Mouse (Mus musculus) forebrain, embryonic 16.5 days (tissue): ENCODE results near the gene Zfp90. TPM values are rescaled to one million over a fixed set of nuclear protein-coding genes. Genes with fewer than 3 reads are reported as not detected.
A peak's percentile ranks its signal among the peaks of the same experiment; 100 is the strongest.

Experiments used
- ATAC-seq: fragments of 200-750 bp; cut with Nextera tagmentation; 2 replicates; pipeline ENCODE4 v1.8.0; 2017; ENCODE audit warnings: mild to moderate bottlenecking, moderate library complexity
- H3K27ac ChIP-seq: fragments of 300-500 bp; sonication (generic); 2 replicates; pipeline ENCODE4 v1.5.1; 2014; ENCODE audit warnings: low read length, control low read depth
- H3K27me3 ChIP-seq: fragments of 300-500 bp; sonication (generic); replicated peaks from 2 replicates; pipeline ENCODE4 v1.6.1; 2014; ENCODE audit warnings: low read length; ENCODE audit not compliant: control insufficient read depth, insufficient read depth
- H3K36me3 ChIP-seq: fragments of 300-500 bp; sonication (generic); 2 replicates; pipeline ENCODE4 v1.6.1; 2014; ENCODE audit not compliant: control insufficient read depth, insufficient read depth
- H3K4me1 ChIP-seq: fragments of 300-500 bp; sonication (generic); replicated peaks from 2 replicates; pipeline ENCODE4 v1.6.1; 2014; ENCODE audit warnings: low read length; ENCODE audit not compliant: control insufficient read depth, insufficient read depth
- H3K4me2 ChIP-seq: fragments of 300-500 bp; sonication (generic); 2 replicates; pipeline ENCODE4 v1.6.1; 2014; ENCODE audit warnings: mild to moderate bottlenecking, low read length, control low read depth
- H3K4me3 ChIP-seq: fragments of 300-500 bp; sonication (generic); replicated peaks from 2 replicates; pipeline ENCODE4 v1.5.1; 2014; ENCODE audit warnings: mild to moderate bottlenecking, low read length, control low read depth
- H3K9ac ChIP-seq: fragments of 300-500 bp; sonication (generic); replicated peaks from 2 replicates; pipeline ENCODE4 v1.6.1; 2014; ENCODE audit warnings: low read depth, low read length, control low read depth
- H3K9me3 ChIP-seq: fragments of 300-500 bp; sonication (generic); 2 replicates; pipeline ENCODE4 v1.6.1; 2016; ENCODE audit warnings: low read length; ENCODE audit not compliant: control insufficient read depth
- WGBS: fragments of 180-500 bp; shearing (Covaris S2); extraction: QIAGEN DNeasy Blood & Tissue Kit; methylation state at CpG from one replicate; pipeline ENCODE4 v1.1.7; 2014; 5-methylcytosine and 5-hydroxymethylcytosine counted together
- polyA plus RNA-seq: library from polyadenylated mRNA; unstranded; fragments of >200 nt; fragmentation: Nextera tagmentation; extraction: Ambion mirVana; gene quantifications from 2 replicates; pipeline ENCODE4 v1.2.1, GENCODE M21; 2015

The Zfp90 gene
- polyA plus RNA-seq: 59.2 and 61.3 TPM in 2 replicates

GRCm38 (mm10) chr8:106415182-106415971 is at the start of gene Zfp90:
Gene Zfp90 (plus strand): TSS chr8:106415327.
- Histone ChIP-seq H3K4me2 (peak within 1 kb of the TSS; percentile 77), H3K9ac (peak within 1 kb of the TSS; percentile 96), H3K27ac (peak within 1 kb of the TSS; percentile 93), H3K9me3 (peaks cover 21% of the 10 kb centered on the region), H3K27me3 (no peaks in the 10 kb centered on the region), H3K36me3 (peaks cover 30% of the 10 kb centered on the region), H3K4me1 (peaks cover 10% of the 10 kb centered on the region), H3K4me3 (peak within 1 kb of the TSS; percentile 92)
- WGBS: under 1% methylated on average over 46 of the region's 46 CpGs
- ATAC-seq: peak; percentile 99

GRCm38 (mm10) chr8:106368501-106368900 is 46.6 kb upstream of the Zfp90 start:
- Histone ChIP-seq H3K9me3 (no peaks in the 10 kb centered on the region), H3K36me3 (no peaks in the 10 kb centered on the region), H3K9ac (no peak overlapping the region), H3K27me3 (no peaks in the 10 kb centered on the region), H3K27ac (no peak overlapping the region), H3K4me1 (no peaks in the 10 kb centered on the region), H3K4me2 (no peak overlapping the region), H3K4me3 (no peak overlapping the region)
- no peak for ATAC-seq
- 70% methylated on average over 3 of the region's 3 CpGs for WGBS

GRCm38 (mm10) chr8:106369069-106369468 is 46.1 kb upstream of the Zfp90 start:
- 94% methylated on average over 7 of the region's 7 CpGs for WGBS
- H3K4me1 ChIP-seq: no peaks in the 10 kb centered on the region
- H3K36me3 ChIP-seq: no peaks in the 10 kb centered on the region
- ATAC-seq: no peak
- no peak overlapping the region for H3K9ac ChIP-seq
- no peak overlapping the region for H3K4me2 ChIP-seq
- no peak overlapping the region for H3K4me3 ChIP-seq
- H3K27me3 ChIP-seq: no peaks in the 10 kb centered on the region
- no peaks in the 10 kb centered on the region for H3K9me3 ChIP-seq
- no peak overlapping the region for H3K27ac ChIP-seq

GRCm38 (mm10) chr8:106375957-106376356 is 39.2 kb upstream of the Zfp90 start:
- no peak overlapping the region for H3K9ac ChIP-seq
- H3K4me2 ChIP-seq: no peak overlapping the region
- H3K4me1 ChIP-seq: no peaks in the 10 kb centered on the region
- no peaks in the 10 kb centered on the region for H3K27me3 ChIP-seq
- no peak for ATAC-seq
- H3K36me3 ChIP-seq: no peaks in the 10 kb centered on the region
- no peak overlapping the region for H3K4me3 ChIP-seq
- 86% methylated on average over 7 of the region's 7 CpGs for WGBS
- no peaks in the 10 kb centered on the region for H3K9me3 ChIP-seq
- H3K27ac ChIP-seq: no peak overlapping the region

GRCm38 (mm10) chr8:106376862-106377261 is 38.3 kb upstream of the Zfp90 start:
- WGBS: 24% methylated on average over 9 of the region's 9 CpGs
- Histone ChIP-seq H3K9ac (no peak overlapping the region), H3K27ac (no peak overlapping the region), H3K4me1 (no peaks in the 10 kb centered on the region), H3K36me3 (no peaks in the 10 kb centered on the region), H3K4me3 (no peak overlapping the region), H3K9me3 (no peaks in the 10 kb centered on the region), H3K27me3 (no peaks in the 10 kb centered on the region), H3K4me2 (no peak overlapping the region)
- ATAC-seq: peak; percentile 26; the same call in 1 of the 2 replicates

- H3K4me2 ChIP-seq: no peak overlapping the region
- H3K9me3 ChIP-seq: no peaks in the 10 kb centered on the region
- no peaks in the 10 kb centered on the region for H3K27me3 ChIP-seq
- H3K36me3 ChIP-seq: no peaks in the 10 kb centered on the region
- H3K9ac ChIP-seq: no peak overlapping the region
- no peaks in the 10 kb centered on the region for H3K4me1 ChIP-seq
- no peak overlapping the region for H3K27ac ChIP-seq
- no peak overlapping the region for H3K4me3 ChIP-seq
- WGBS: 75% methylated on average over 6 of the region's 7 CpGs
- ATAC-seq: no peak
Observed at GRCm38 (mm10) chr8:106378501-106379048, 36.6 kb upstream of the Zfp90 start.

GRCm38 (mm10) chr8:106379357-106379756 is 35.8 kb upstream of the Zfp90 start:
- H3K27ac ChIP-seq: no peak overlapping the region
- ATAC-seq: no peak

GRCm38 (mm10) chr8:106381026-106381425 is 34.1 kb upstream of the Zfp90 start:
- Histone ChIP-seq H3K4me1 (no peaks in the 10 kb centered on the region), H3K36me3 (no peaks in the 10 kb centered on the region), H3K27me3 (no peaks in the 10 kb centered on the region), H3K27ac (no peak overlapping the region), H3K9me3 (no peaks in the 10 kb centered on the region), H3K4me3 (no peak overlapping the region), H3K9ac (no peak overlapping the region), H3K4me2 (no peak overlapping the region)
- WGBS: 92% methylated on average over 6 of the region's 6 CpGs
- no peak for ATAC-seq

More at GRCm38 (mm10) chr8:106379357-106379756, 35.8 kb upstream of the Zfp90 start:
- no peak overlapping the region for H3K4me3 ChIP-seq
- no peaks in the 10 kb centered on the region for H3K36me3 ChIP-seq
- H3K4me2 ChIP-seq: no peak overlapping the region
- no peaks in the 10 kb centered on the region for H3K27me3 ChIP-seq
- H3K9ac ChIP-seq: no peak overlapping the region
- H3K9me3 ChIP-seq: no peaks in the 10 kb centered on the region
- WGBS: 86% methylated on average over 5 of the region's 5 CpGs
- H3K4me1 ChIP-seq: no peaks in the 10 kb centered on the region

- Histone ChIP-seq H3K4me2 (no peak overlapping the region), H3K9me3 (no peaks in the 10 kb centered on the region), H3K27me3 (no peaks in the 10 kb centered on the region), H3K4me3 (no peak overlapping the region), H3K4me1 (no peaks in the 10 kb centered on the region), H3K36me3 (no peaks in the 10 kb centered on the region), H3K27ac (no peak overlapping the region), H3K9ac (no peak overlapping the region)
- 77% methylated on average over 9 of the region's 9 CpGs for WGBS
- no peak for ATAC-seq
Observed at GRCm38 (mm10) chr8:106387801-106388415, 27.2 kb upstream of the Zfp90 start.
